Mouse (Mus musculus) erythroid progenitor cell, adult 5-6 weeks (primary cell): ENCODE data around the gene Hsd11b1. TPM values are rescaled to one million over a fixed set of nuclear protein-coding genes. Genes with fewer than 3 reads are reported as not detected.
"Not testable (repeated sequence)": the region's sequence is repeated elsewhere in the genome, so short reads cannot be mapped to it uniquely, and the experiment has no call there.

ENCODE experiments used
- ATAC-seq: replicated peaks from 2 replicates; pipeline ENCODE4 v1.8.0; 2016; ENCODE audit warnings: moderate number of reproducible peaks, mild to moderate bottlenecking, moderate TSS enrichment, inconsistent platforms; ENCODE audit not compliant: poor library complexity, low FRiP score, severe bottlenecking
- total RNA-seq, 2 experiments: library from RNA; stranded (forward) in 1 of 2; stranded (reverse) in 1 of 2; fragments of 150-400 nt in 1 of 2; fragments of 186-747, 209-891 nt in 1 of 2; gene quantifications; 2 replicates each; pipeline versions ENCODE4 v1.2.3 to v1.2.4; 2015 to 2017; ENCODE audit warnings: low replicate concordance in 2 of 2

Gene Hsd11b1
- total RNA-seq, 2 experiments from 2014 or later: 7.7 to 24.7 TPM

GRCm38 (mm10) chr1:193284228-193284779 lies 20.4 kb upstream of the Hsd11b1 start:
- no peak for ATAC-seq

GRCm38 (mm10) chr1:193281344-193281743 lies 17.5 kb upstream of the Hsd11b1 start:
- ATAC-seq: no peak

- ATAC-seq: no peak
Observed at GRCm38 (mm10) chr1:193279492-193279891, 15.6 kb upstream of the Hsd11b1 start.

- no peak for ATAC-seq
Observed at GRCm38 (mm10) chr1:193278414-193279045, 14.7 kb upstream of the Hsd11b1 start.

GRCm38 (mm10) chr1:193274407-193275071 lies 10.7 kb upstream of the Hsd11b1 start:
- no peak for ATAC-seq

- ATAC-seq: no peak
Observed at GRCm38 (mm10) chr1:193272916-193273601, 9.2 kb upstream of the Hsd11b1 start, which contains the start of gene G0s2. Gene G0s2, minus strand, starts transcription at chr1:193273217.

GRCm38 (mm10) chr1:193272137-193272915 lies 8.5 kb upstream of the Hsd11b1 start:
- ATAC-seq: no peak

- ATAC-seq: no peak
Observed at GRCm38 (mm10) chr1:193270965-193271763, 7.3 kb upstream of the Hsd11b1 start.

- no peak for ATAC-seq
Observed at GRCm38 (mm10) chr1:193265734-193266133, 1.9 kb upstream of the Hsd11b1 start.

- ATAC-seq: no peak
Observed at GRCm38 (mm10) chr1:193263026-193263907, 608 bp downstream of the Hsd11b1 start.

- no peak for ATAC-seq
Observed at GRCm38 (mm10) chr1:193261897-193262548, 1.9 kb downstream of the Hsd11b1 start.

- ATAC-seq: no peak
Observed at GRCm38 (mm10) chr1:193259559-193259958, 4.3 kb downstream of the Hsd11b1 start.

GRCm38 (mm10) chr1:193256621-193257098 lies 7.2 kb downstream of the Hsd11b1 start:
- ATAC-seq: no peak

GRCm38 (mm10) chr1:193256289-193256577 lies 7.6 kb downstream of the Hsd11b1 start:
- no peak for ATAC-seq

- no peak for ATAC-seq
Observed at GRCm38 (mm10) chr1:193255488-193256288, 8.2 kb downstream of the Hsd11b1 start.

GRCm38 (mm10) chr1:193255032-193255431 lies 8.8 kb downstream of the Hsd11b1 start:
- ATAC-seq: no peak

GRCm38 (mm10) chr1:193253895-193254294 lies 10.0 kb downstream of the Hsd11b1 start:
- not testable (repeated sequence) for ATAC-seq
